Mouse (Mus musculus) gastrocnemius, postnatal 10 days (tissue): ENCODE data around the gene Cpne2. TPM values are rescaled to one million over a fixed set of nuclear protein-coding genes. Genes with fewer than 3 reads are reported as not detected.

Experiments used
- DNase-seq: peaks from one replicate; pipeline ENCODE4 v3.0.0; 2021; ENCODE audit warnings: mixed read lengths
- total RNA-seq, 2 experiments: library from RNA; stranded (reverse); gene quantifications; 2 replicates each; pipeline ENCODE4 v1.2.3; 2021

Gene Cpne2
- total RNA-seq, 2 experiments from 2014 or later = 21.5 to 23.8 TPM

DNA sequence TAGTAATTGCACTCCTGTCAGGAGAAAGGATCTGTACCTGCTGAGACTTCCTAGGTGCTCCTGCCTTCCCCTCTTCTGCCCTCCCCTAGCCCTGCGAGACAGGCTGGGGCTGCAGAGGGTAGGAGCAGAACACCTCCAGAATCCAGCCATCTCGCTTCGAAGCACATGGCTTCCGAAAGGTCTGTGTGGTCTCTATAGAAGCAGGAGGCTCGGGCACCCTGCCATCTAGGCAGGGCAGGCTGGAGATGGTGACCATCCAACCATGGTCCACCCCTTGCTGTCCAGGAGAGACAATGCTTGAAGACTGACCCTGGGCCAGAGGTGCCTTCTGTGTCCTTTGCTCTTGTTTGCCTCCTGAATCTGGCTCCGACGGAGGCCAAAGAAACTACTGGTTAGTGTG, 2.8 kb downstream of the Cpne2 start:
- no peak for DNase-seq

DNA sequence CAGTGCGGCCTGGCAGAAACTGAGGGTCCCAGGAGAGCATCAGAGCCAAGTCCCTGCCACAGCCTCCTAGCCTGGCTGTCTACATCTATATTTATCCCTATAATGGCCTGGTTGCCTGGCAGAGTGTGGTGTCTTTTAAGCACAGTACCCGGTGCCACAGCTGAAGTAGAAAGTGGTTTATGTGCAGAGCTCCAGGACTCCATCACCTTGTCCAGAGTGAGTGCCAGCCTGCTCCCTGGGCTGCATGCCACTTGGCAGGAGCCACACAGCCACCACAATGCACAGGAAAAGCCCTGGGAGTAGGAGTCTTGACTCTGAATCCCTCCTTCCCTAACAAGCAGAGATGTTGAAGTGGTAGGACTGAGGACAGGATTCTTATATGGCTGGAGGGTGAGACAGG, 4.7 kb downstream of the Cpne2 start:
- no peak for DNase-seq

DNA sequence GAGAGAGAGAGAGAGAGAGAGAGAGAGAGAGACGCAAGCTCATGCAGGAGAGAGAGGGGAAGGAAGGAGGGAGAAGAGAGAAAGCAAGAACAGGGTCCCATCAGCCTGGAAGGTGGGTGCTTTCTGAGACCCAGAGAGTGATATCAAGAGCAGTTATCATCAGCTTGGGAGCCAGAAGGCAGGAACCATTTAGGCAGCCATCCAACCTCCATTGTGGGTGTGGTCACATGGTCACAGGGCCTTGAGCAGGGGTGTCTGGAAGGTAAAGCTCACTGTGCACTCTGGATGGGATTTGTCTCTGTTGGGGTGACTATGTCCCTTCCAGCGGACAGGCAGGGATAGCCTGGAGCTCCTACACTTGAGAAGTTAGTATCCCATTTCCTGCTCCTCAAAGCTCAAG, 7.2 kb downstream of the Cpne2 start:
- no peak for DNase-seq

DNA sequence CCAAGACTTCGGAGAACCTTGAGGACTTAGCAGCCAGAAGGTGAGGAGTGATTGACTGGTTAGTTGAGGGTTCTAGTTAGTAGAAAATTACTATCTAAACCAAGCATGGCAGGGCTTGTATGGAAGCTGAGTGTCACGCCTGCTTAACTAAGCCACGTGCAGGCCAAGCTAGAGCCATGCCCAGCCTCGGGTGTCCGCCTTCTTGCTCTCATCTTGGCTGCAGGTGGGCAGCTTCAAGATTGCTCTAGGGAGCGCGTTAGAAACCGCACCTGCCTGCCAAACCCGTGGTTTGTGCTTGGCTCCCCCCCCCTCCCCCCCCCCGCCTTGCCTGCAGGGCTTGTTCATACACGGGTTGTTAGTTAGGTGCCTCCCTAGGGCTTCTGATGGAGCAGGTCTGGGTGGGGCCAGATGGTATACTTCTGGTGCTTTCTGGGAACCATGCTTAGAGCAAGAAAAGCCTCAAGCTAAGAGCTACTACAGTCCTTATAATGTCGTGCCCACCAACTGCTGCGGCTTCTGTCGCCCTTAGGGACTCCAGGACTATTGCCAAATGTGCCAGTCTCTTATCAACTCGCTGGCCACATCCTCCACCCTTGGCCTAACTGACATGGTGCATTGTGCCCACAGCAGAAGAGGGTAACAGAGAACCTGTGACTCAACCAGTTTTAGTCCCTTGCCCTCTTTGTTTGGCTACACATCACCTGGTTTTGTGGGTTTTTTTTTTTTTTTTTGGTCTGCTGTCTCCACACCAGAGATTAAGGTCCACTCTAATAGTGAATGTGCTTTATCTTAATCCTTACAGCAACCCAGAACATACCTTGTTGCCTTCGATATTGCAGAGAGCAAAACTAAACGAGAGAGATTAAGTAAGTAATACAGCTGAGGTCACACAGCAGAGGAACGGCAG, 8.4 kb downstream of the Cpne2 start:
- DNase-seq = no peak

DNA sequence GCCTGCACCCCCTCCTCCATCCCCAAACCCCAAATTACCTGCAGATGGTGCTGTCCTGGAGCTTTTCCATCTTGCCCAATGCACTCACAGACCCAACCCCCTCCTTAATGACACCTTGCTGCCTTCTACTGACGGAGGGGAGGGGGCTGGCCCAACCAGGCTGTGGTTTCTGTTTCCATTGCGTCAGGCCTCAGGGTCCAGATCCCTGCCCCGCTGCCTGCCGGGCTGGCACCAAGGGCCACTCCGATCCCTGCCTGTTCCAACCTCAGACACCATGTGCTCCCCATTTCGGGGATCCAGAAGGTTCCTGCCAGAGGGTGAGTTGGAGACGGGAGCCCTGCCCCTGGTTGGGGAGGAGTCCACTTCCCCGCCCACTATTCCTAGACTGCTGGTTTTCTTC, 11.2 kb downstream of the Cpne2 start:
- no peak for DNase-seq

DNA sequence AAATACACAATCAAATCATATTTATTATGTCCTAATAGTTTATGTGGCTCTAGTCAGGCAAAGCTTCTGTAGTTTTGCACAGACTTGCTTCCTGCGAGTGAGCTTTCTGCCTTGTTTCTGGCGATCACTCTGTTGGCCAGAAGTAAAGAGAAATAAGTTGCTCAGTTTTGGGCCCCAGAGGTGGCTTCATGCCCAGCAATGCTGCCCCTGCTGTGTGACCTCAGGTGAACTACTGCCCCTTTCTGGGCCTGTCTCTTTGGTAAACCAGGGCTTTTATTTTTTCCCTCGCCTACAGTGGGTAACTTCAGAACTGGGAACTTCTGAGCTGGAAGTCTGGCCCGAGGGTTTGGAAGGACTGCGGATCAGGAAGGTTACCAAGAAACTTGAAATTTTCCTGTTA, 16.3 kb downstream of the Cpne2 start:
- no peak for DNase-seq

DNA sequence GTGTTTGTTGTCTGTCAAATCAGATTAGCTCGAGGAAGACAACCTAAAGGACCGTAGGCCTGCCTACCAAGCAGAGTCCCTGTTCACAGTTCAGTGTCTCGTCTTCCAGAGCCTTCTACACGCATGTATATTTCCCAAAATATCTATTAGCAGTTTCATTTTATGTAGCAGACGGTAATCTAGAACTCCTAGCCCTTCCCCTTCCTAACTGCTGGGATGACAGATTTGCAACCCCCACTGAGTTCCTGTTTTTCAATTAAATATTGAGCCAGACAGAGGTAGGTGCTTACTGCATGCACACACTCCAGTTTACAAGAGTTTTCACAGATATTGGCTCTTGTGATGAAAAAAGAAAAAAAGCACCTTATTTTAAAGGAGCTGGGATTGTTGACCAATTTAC, 16.7 kb downstream of the Cpne2 start:
- DNase-seq = no peak

DNA sequence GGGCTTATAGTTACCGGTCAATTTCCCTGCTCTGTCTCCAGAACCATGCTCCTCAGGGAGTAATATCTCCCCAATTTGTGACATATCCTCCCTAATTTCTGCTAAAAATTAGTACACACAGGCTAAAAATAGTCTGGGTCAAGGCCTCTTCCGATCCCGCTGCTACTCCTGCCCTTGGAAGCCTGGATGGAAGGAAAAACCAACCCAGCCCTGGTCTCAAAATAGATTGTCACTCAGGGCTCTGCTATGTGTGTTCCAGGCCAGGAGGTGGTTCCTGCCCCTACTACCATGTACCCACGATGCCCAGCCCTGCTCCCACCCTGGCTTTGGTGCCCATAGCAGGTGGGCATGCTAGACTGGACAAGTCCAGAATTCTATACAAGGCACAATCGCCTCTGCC, 17.2 kb downstream of the Cpne2 start:
- DNase-seq = no peak

DNA sequence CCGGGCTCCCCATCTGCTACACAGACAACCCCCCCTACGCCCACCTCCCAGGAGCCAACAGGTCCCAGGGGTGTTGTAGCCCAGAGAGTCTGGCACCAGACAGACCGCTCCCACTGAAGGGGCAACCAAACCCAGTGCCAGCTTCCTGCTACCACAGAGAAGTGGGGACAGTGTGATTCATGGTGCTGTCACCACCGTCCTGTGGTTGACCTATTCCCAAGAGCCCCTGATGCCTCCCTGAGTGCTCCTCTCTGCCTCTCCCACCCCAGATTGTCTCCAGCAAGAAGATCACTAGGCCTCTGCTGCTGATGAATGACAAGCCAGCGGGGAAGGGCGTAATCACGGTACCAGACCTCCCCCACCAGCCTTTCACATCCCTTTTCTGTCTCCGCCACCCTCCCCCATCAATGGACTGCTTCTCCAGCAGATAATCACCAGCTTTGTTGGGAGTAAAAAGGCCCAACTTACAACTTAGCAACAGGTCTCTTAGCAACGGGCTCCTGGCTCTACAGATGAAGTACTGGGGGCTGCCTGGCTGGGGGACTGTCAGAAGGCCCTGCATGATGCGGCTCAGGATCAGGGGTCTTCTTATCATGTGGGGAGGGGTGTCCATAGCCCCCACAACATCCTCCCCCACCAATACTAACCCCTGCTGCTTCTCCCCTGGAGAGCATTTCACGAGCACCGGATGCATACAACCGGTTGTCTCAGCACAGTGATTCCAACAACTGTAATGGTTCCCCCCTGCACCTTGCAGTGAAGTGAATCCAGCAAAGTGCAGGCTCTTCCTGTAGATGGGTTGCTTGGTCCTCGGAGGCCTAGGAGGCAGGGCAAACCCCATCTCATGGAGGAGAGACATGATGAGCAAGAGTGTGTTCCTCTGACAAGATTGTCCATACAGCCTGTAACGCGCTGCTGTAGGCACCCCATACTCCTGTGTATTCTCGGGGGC, 19.0 kb downstream of the Cpne2 start:
- no peak for DNase-seq

DNA sequence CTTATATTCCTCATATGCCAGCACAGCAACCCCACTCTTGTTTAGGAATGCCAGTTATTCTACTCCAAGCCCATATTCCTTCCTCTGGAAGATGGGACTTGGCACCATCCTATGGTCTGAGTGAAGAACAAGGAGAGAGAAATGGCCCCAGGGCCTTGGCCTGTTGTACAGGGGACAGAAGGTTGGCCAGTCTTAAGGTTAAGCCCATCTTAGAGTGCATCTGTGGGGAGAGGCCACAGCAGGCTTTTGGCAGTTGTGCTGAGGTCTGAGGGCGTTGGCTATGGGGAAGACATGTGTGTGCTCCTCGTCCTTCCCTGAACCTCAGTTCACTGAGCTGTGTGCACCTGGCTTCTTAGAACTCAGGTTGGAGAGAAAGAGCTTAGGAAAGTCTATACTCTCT, 19.9 kb downstream of the Cpne2 start:
- no peak for DNase-seq

DNA sequence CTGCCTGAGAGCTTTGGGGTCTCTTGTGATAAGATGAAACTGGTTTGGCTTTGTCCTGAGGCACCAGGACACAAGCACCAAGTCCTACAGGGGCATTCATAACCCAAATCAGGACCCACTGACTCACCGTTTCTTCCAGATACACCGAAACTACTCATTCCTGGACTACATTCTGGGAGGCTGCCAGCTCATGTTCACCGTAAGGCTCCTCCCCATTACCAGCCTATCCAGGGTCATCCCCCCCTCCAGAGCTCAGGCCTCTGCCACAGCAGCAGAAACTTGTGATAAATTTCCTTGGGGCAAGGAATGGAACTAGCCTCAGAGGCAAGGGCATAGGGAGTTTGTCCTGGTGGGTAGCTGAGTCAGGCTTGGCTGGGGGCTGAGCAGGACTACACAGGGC, 24.5 kb downstream of the Cpne2 start:
- DNase-seq = no peak

DNA sequence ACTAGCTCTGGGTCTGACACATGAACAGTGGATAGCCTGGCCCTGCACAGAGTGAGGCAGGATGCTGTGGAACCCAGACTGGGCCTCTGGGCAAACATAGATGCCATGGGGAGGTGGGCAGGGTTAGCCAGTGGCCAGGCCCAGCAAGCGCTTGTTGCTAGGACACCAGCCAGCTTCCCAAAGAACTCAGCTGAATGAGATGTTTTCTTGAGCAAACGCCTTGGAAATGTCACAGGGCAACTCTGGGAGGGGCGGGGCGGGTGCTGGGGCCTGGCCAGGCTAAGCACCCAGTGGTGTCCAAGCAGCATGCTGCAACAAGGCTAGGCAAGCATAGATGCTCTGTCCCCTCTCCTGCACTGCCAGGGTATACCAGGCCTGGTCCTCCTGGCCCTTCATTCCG, 28.5 kb downstream of the Cpne2 start:
- no peak for DNase-seq

DNA sequence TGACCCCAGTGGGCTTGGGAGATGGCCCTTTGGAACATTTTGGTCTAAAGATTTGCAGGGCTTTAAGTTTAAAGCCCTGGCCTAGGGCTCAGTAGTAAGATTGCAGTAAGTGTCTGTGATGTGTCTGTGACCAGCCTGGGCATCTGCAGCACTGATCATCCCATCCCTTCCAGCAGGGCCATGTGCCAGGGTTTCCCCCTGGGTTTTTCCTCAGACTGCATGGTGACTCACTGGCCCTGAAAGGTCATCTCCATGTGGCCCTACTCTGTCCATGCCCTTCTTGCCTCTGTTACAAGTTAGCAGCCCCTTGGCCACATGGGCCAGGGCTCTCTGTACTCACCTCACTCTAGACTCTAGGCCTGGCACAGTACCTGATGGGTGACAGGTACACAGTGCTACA, 31.6 kb downstream of the Cpne2 start:
- DNase-seq = no peak

DNA sequence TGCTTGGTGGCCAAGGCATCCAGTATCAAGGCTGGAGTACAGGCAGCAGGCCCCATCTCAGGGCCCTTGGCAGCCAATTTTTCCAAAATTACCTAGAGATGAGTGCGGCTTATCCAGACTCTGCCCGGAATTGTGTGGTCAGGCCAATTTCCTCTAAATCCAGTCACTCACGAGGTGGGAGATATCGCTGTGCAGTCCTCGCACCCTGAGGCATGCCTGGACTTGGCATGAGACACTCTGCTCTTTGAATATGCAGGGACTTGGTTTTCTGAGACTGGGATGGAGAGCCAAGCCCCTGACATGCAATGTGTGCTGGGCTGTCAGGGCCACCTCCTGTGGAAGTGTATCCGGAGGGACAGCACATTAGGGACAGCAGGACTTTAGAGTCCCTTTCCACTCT, 33.2 kb downstream of the Cpne2 start:
- DNase-seq = no peak

DNA sequence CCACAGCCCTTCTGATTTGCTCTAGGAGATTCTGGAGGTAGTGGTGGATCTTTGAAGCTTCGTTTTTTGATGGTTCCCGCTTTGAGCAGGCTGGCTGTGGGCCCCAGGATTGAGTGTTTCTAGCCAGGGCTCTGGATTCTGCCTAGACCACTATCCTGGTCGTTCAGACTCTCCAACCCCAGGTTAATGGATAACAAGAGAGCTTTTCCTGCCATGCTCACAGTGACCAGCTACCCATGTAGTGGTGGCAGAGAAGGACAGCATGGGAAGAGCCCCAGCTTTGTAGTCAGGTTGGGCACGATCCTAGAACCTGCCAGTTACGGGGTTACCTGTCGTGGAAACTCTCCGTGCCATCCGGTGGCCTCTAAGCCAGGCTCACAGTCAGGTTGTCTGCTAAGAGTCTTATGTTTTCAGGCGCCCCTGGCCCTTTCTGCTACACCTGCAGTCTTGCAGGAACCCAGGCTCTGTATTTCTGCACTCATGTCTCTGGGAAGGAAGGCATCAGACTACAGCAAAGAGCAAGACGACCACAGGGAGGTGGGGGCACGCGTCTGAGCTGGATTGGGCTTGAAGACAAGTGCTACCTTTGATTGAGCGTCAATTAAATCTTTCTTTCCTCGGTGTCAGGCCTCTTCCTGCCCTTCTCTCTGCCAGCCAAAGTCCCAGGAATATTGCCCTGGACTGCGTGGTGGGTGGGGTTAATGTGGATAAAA, 33.8 kb downstream of the Cpne2 start:
- DNase-seq = no peak

DNA sequence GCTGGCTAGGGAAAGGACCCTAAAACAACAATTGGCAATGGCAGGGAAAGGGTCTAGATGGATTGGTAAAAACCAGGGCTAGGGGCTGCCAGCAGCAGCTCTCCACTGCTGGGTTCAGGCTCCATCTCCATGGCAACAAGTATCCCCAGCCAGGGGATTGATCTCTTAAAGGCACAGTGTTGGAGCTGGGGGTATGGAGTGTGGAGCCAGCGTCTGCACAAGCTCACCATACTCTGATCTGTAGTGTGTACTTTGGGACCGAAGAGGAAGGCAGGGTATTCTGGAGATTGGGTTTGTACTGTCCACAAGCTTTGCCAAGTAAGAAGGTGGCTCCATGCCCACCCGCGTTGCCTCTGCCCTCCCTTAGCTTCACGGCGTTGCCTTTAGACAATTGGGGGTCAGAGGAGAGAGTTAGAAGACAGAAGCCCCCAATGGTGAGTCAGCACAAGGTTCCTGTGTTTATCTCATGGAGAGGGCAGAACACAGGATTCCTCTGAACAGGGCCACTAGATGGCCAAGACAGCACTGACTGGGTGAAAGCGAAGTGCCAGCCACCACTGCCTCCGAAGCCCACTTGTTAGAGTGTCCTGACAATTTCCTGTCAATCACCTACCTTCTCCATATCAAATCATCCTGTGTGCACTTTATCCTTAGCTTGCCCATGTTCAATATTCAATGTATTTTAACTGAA, 34.5 kb downstream of the Cpne2 start:
- no peak for DNase-seq

DNA sequence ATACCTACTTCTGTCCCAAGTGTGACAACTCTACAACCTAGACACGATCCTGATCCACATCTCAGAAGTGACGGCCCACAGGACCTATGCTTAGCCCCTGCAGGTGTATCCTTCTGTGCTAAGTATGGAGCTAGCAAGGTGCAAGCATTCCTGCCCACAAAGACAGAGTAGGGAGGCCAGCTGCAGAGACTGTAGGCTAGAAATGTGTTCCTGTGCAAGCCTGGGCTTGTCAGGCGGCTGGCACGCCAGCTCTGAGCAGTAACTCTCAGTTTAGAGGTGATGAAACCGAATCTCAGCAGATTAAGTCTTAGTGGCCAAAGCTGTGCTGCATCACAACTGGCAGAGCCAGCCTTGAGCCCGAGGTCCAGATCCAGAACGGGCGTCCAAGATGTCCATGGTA, 35.3 kb downstream of the Cpne2 start:
- DNase-seq = no peak

DNA sequence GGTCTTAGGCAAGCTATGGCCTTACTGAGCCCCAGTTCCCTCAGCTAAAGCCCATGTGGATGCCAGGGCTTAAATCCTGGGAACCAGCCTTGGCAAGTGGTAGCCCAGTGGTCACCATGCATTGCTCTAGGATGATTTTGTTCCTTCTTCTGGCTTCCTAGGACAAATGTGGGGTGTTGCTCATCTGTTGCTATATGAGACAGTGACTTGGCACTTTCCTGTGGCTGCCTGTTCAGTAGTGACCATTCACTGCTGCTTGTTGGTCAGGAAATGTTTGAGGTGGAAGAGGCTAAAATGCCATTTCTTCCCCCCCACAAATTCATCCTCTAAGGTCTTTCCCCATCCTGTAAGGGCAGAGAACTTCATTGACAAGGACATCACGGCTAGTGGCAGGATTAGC, 36.6 kb downstream of the Cpne2 start:
- no peak for DNase-seq

DNA sequence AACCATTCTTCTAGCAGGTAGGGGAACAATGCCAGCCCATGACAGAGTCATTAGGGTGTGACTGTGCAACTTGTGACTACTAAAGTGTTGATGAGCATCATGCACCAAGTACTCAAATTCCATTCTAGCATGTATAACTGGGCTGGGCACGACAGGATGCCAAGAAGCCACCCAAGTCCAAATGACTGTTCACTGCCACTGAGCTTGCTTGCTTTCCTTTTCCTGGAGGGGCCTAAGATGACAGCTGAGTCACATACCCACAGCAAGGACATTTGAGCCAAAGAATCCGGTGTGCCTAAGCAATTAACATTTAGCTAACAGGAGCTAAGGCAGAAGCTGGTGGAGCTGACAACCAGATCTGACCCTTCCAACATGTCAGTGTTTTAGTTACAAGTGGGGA, 39.1 kb downstream of the Cpne2 start:
- no peak for DNase-seq

DNA sequence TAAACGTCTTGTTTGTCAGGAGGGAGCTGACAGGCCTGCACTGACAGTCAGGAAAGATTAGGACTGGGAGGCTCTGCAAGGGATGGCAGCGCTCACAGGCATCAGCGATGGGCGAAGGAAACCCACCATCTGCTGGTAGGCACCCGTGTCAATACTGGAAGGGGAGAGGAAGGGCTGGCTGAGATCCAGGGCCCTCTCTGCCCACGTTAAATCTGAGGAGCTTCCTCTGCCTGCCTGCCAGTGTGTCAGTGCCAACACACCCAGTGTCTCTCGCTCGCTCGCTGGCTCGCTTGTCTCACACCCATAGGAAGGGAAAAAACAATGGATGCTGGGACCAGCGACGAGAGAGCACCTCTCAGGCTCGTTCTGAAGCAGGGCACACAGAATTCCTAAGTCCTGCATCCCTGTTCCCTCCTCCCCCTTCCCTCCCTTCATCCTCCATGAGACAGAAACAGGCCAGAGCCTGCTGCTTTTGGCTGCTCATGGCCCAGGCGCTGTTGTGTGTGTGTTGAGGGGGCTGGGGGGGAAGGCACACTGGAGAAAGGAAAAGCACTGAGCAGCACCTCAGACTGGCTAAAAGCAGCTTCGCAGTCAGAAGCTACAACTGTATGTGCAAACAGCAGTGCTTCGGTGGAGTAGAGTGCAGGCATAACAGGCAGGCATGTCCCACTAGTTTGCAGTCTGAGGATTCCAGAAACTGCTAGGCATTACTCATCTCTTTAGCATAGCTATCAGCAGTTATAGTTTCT, 41.5 kb downstream of the Cpne2 start:
- DNase-seq = no peak

DNA sequence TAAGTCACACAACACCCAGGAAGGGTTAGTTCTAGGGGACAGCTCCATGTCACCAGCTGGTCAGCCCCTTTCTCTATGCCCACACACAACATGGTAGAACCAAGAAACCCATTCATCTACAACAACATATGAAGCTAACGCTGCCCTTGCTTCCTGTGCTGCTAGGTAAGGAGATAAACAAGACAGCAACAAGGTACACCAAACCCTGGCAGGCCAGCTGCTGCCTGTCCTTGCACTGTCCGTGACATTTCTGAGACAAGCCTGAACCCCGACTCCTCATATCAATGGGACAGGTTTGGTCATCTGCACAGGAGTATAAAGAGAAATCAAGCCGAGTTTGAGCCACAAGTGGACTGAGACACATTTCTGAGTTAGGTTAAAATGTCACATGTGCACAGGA, 42.4 kb downstream of the Cpne2 start:
- DNase-seq = no peak
